Mouse (Mus musculus): ENCODE data around the gene Clic3.

DNA sequence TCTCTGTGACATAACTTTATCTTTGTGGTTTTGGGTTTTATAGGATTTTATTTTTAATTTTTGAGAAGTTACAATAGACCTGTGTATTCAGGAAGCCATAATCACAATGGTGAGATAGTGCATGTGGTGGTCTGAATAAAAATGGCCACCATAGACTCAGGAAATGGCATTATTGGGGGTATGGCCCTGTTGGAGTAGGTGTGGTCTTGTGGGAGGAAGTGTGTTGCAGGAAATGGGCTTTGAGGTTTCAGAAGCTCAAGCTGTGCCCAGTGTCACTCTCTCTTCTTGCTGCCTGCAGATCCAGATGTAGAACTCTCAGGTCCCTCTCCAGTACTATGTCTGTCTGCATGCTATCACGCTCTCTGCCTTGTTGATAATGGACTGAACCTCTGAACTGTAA is 23.9 kb downstream of the Clic3 start:
- no peak for TF ChIP-seq GATA1 (IDR thresholded peaks at IDR 0.05; ENCODE audit: borderline replicate concordance, low read length)
- TF ChIP-seq FLI1 (IDR thresholded peaks at IDR 0.05; ENCODE audit: low read length), result no peak
